Mouse (Mus musculus): ENCODE results near the gene Prdm16. TPM values are rescaled to one million over a fixed set of nuclear protein-coding genes. Genes with fewer than 3 reads are reported as not detected.

Gene Prdm16
- polyA plus RNA-seq, 1 experiment from 2014 or later, result 87.1 TPM

GRCm38 (mm10) chr4:154531368-154531767 is 105.3 kb downstream of the Prdm16 start:
- no peak for ATAC-seq (ENCODE audit: insufficient number of reproducible peaks, low FRiP score, low TSS enrichment, low read depth)
- Histone ChIP-seq H3K4me2 (ENCODE audit: low read depth, severe bottlenecking) (no peak overlapping the region), H3K27me3 (ENCODE audit: control insufficient read depth, insufficient read depth, low read length) (no peaks in the 10 kb centered on the region), H3K4me1 (ENCODE audit: control insufficient read depth, insufficient read depth, low read length) (peaks cover 28% of the 10 kb centered on the region), H3K9me3 (ENCODE audit: control insufficient read depth, low read length) (no peaks in the 10 kb centered on the region), H3K27ac (replicated peaks; ENCODE audit: low read depth, low read length) (no peak overlapping the region), H3K4me3 (ENCODE audit: low read depth, low read length) (no peak overlapping the region), H3K36me3 (ENCODE audit: control insufficient read depth, insufficient read depth, low read length) (no peaks in the 10 kb centered on the region; the same call in 1 of the 2 replicates), H3K9ac (ENCODE audit: low read length) (no peak overlapping the region)
- no peak for DNase-seq (ENCODE audit: low spot score)
- WGBS, result 22% methylated on average over 4 of the region's 4 CpGs

GRCm38 (mm10) chr4:154530336-154530735 is 106.3 kb downstream of the Prdm16 start:
- no peaks in the 10 kb centered on the region for H3K36me3 ChIP-seq (ENCODE audit: control insufficient read depth, insufficient read depth, low read length)
- H3K9me3 ChIP-seq (ENCODE audit: control insufficient read depth, low read length), result no peaks in the 10 kb centered on the region
- H3K27me3 ChIP-seq (ENCODE audit: control insufficient read depth, insufficient read depth, low read length), result no peaks in the 10 kb centered on the region
- 72% methylated on average over 7 of the region's 7 CpGs for WGBS
- no peak overlapping the region for H3K4me2 ChIP-seq (ENCODE audit: low read depth, severe bottlenecking)
- no peak for ATAC-seq (ENCODE audit: insufficient number of reproducible peaks, low FRiP score, low TSS enrichment, low read depth)
- H3K27ac ChIP-seq (replicated peaks; ENCODE audit: low read depth, low read length), result no peak overlapping the region
- no peak overlapping the region for H3K4me3 ChIP-seq (ENCODE audit: low read depth, low read length)
- H3K4me1 ChIP-seq (ENCODE audit: control insufficient read depth, insufficient read depth, low read length), result peaks cover 26% of the 10 kb centered on the region
- no peak overlapping the region for H3K9ac ChIP-seq (ENCODE audit: low read length)
- no peak for DNase-seq (ENCODE audit: low spot score)

DNA sequence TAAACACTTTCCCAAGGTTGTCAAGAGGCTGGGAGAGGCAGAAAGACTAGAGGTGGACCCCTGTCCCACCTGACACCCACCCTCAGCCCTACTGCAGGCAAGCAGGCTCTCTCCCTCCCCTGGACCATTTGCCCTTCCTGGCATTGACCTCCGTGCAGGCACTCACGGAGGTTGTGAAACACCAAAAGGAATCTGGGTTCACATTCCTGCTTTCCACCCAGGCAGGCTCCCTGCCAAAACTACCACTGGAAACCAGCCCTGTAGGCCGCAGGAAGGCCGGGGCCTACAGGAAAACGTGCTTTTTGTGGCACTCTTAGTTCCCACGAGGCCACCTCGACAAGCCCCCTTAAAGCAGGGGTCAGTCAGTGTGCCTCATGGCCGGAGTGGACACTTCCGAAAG is 109.2 kb downstream of the Prdm16 start:
- peaks cover 29% of the 10 kb centered on the region for H3K4me1 ChIP-seq (ENCODE audit: control insufficient read depth, insufficient read depth, low read length)
- H3K36me3 ChIP-seq (ENCODE audit: control insufficient read depth, insufficient read depth, low read length), result no peaks in the 10 kb centered on the region
- no peak for ATAC-seq (ENCODE audit: insufficient number of reproducible peaks, low FRiP score, low TSS enrichment, low read depth)
- H3K9me3 ChIP-seq (ENCODE audit: control insufficient read depth, low read length), result no peaks in the 10 kb centered on the region
- 77% methylated on average over 9 of the region's 9 CpGs for WGBS
- no peaks in the 10 kb centered on the region for H3K27me3 ChIP-seq (ENCODE audit: control insufficient read depth, insufficient read depth, low read length)
- H3K27ac ChIP-seq (replicated peaks; ENCODE audit: low read depth, low read length), result no peak overlapping the region
- H3K4me3 ChIP-seq (ENCODE audit: low read depth, low read length), result no peak overlapping the region
- H3K4me2 ChIP-seq (ENCODE audit: low read depth, severe bottlenecking), result no peak overlapping the region
- DNase-seq (ENCODE audit: low spot score), result no peak
- no peak overlapping the region for H3K9ac ChIP-seq (ENCODE audit: low read length)

- H3K9me3 ChIP-seq (ENCODE audit: control insufficient read depth, low read length), result no peaks in the 10 kb centered on the region
- ATAC-seq (ENCODE audit: insufficient number of reproducible peaks, low FRiP score, low TSS enrichment, low read depth), result no peak
- DNase-seq (ENCODE audit: low spot score), result no peak
- H3K36me3 ChIP-seq (ENCODE audit: control insufficient read depth, insufficient read depth, low read length), result no peaks in the 10 kb centered on the region
- H3K27me3 ChIP-seq (ENCODE audit: control insufficient read depth, insufficient read depth, low read length), result no peaks in the 10 kb centered on the region
- no peak overlapping the region for H3K4me3 ChIP-seq (ENCODE audit: low read depth, low read length)
- H3K4me2 ChIP-seq (ENCODE audit: low read depth, severe bottlenecking), result no peak overlapping the region
- H3K4me1 ChIP-seq (ENCODE audit: control insufficient read depth, insufficient read depth, low read length), result peaks cover 22% of the 10 kb centered on the region
- H3K9ac ChIP-seq (ENCODE audit: low read length), result no peak overlapping the region
- H3K27ac ChIP-seq (replicated peaks; ENCODE audit: low read depth, low read length), result no peak overlapping the region
- WGBS, result 90% methylated on average over 6 of the region's 6 CpGs
Measured at GRCm38 (mm10) chr4:154526351-154526786, 110.3 kb downstream of the Prdm16 start.

- ATAC-seq (ENCODE audit: insufficient number of reproducible peaks, low FRiP score, low TSS enrichment, low read depth), result no peak
- Histone ChIP-seq H3K4me3 (ENCODE audit: low read depth, low read length) (no peak overlapping the region), H3K4me2 (ENCODE audit: low read depth, severe bottlenecking) (no peak overlapping the region), H3K27me3 (ENCODE audit: control insufficient read depth, insufficient read depth, low read length) (no peaks in the 10 kb centered on the region), H3K27ac (replicated peaks; ENCODE audit: low read depth, low read length) (no peak overlapping the region), H3K4me1 (ENCODE audit: control insufficient read depth, insufficient read depth, low read length) (peaks cover 9% of the 10 kb centered on the region; the same call in 1 of the 2 replicates), H3K36me3 (ENCODE audit: control insufficient read depth, insufficient read depth, low read length) (no peaks in the 10 kb centered on the region), H3K9ac (ENCODE audit: low read length) (no peak overlapping the region), H3K9me3 (ENCODE audit: control insufficient read depth, low read length) (no peaks in the 10 kb centered on the region)
- 40% methylated on average over 17 of the region's 17 CpGs for WGBS
- DNase-seq (ENCODE audit: low spot score), result no peak
Measured at GRCm38 (mm10) chr4:154523898-154524297, 112.8 kb downstream of the Prdm16 start.

GRCm38 (mm10) chr4:154521881-154522676 is 114.6 kb downstream of the Prdm16 start:
- no peaks in the 10 kb centered on the region for H3K36me3 ChIP-seq (ENCODE audit: control insufficient read depth, insufficient read depth, low read length)
- 89% methylated on average over 7 of the region's 7 CpGs for WGBS
- no peaks in the 10 kb centered on the region for H3K27me3 ChIP-seq (ENCODE audit: control insufficient read depth, insufficient read depth, low read length)

GRCm38 (mm10) chr4:154519470-154520037 is 117.1 kb downstream of the Prdm16 start:
- Histone ChIP-seq H3K4me1 (ENCODE audit: control insufficient read depth, insufficient read depth, low read length) (peaks cover 8% of the 10 kb centered on the region; the same call in 1 of the 2 replicates), H3K36me3 (ENCODE audit: control insufficient read depth, insufficient read depth, low read length) (no peaks in the 10 kb centered on the region), H3K9ac (ENCODE audit: low read length) (no peak overlapping the region), H3K4me2 (ENCODE audit: low read depth, severe bottlenecking) (no peak overlapping the region), H3K27me3 (ENCODE audit: control insufficient read depth, insufficient read depth, low read length) (no peaks in the 10 kb centered on the region), H3K9me3 (ENCODE audit: control insufficient read depth, low read length) (no peaks in the 10 kb centered on the region), H3K27ac (replicated peaks; ENCODE audit: low read depth, low read length) (no peak overlapping the region), H3K4me3 (ENCODE audit: low read depth, low read length) (no peak overlapping the region)
- 88% methylated on average over 16 of the region's 16 CpGs for WGBS
- DNase-seq (ENCODE audit: low spot score) (no peak), ATAC-seq (ENCODE audit: insufficient number of reproducible peaks, low FRiP score, low TSS enrichment, low read depth) (no peak)

More at GRCm38 (mm10) chr4:154521881-154522676, 114.6 kb downstream of the Prdm16 start:
- Histone ChIP-seq H3K27ac (replicated peaks; ENCODE audit: low read depth, low read length) (no peak overlapping the region), H3K9ac (ENCODE audit: low read length) (no peak overlapping the region), H3K4me1 (ENCODE audit: control insufficient read depth, insufficient read depth, low read length) (peaks cover 9% of the 10 kb centered on the region; the same call in 1 of the 2 replicates), H3K9me3 (ENCODE audit: control insufficient read depth, low read length) (no peaks in the 10 kb centered on the region), H3K4me2 (ENCODE audit: low read depth, severe bottlenecking) (no peak overlapping the region), H3K4me3 (ENCODE audit: low read depth, low read length) (no peak overlapping the region)
- no peak for ATAC-seq (ENCODE audit: insufficient number of reproducible peaks, low FRiP score, low TSS enrichment, low read depth)
- no peak for DNase-seq (ENCODE audit: low spot score)

- no peaks in the 10 kb centered on the region for H3K9me3 ChIP-seq (ENCODE audit: control insufficient read depth, low read length)
- H3K4me3 ChIP-seq (ENCODE audit: low read depth, low read length), result no peak overlapping the region
- H3K9ac ChIP-seq (ENCODE audit: low read length), result no peak overlapping the region
- H3K36me3 ChIP-seq (ENCODE audit: control insufficient read depth, insufficient read depth, low read length), result no peaks in the 10 kb centered on the region
- ATAC-seq (ENCODE audit: insufficient number of reproducible peaks, low FRiP score, low TSS enrichment, low read depth) (no peak), DNase-seq (ENCODE audit: low spot score) (no peak)
- H3K27me3 ChIP-seq (ENCODE audit: control insufficient read depth, insufficient read depth, low read length), result no peaks in the 10 kb centered on the region
- H3K4me2 ChIP-seq (ENCODE audit: low read depth, severe bottlenecking), result no peak overlapping the region
- no peak overlapping the region for H3K27ac ChIP-seq (replicated peaks; ENCODE audit: low read depth, low read length)
- 85% methylated on average over 7 of the region's 7 CpGs for WGBS
- H3K4me1 ChIP-seq (ENCODE audit: control insufficient read depth, insufficient read depth, low read length), result peaks cover 6% of the 10 kb centered on the region
Measured at GRCm38 (mm10) chr4:154517991-154518390, 118.7 kb downstream of the Prdm16 start.

All from limb, embryonic 11.5 days (tissue).